Mouse (Mus musculus): ENCODE results near the gene Gm8332. TPM values are rescaled to one million over a fixed set of nuclear protein-coding genes. Genes with fewer than 3 reads are reported as not detected.

Gene Gm8332
- not detected for total RNA-seq (2023)

GRCm38 (mm10) chr12:88250000-88250399, at the start of gene Gm8332:
Gene Gm8332, minus strand, starts transcription at chr12:88250100.

GRCm38 (mm10) chr12:88274400-88274799, 24.5 kb upstream of the Gm8332 start, which contains the start of gene Gm5662:
Gene Gm5662, minus strand, starts transcription at chr12:88274500.

Other genes with a start within 250 kb of the Gm8332 start
- not detected for gene Gm2075, start 238.3 kb downstream of the Gm8332 start, total RNA-seq (2023)
- gene Gm6803, start 231.3 kb downstream of the Gm8332 start, total RNA-seq (2023) = not detected
- gene Gm2056, start 223.1 kb downstream of the Gm8332 start, total RNA-seq (2023) = not detected
- gene Gm16368, start 166.4 kb downstream of the Gm8332 start, total RNA-seq (2023) = not detected
- not detected for gene Gm10436, start 68.0 kb downstream of the Gm8332 start, total RNA-seq (2023)
- gene Gm5662, start 24.4 kb upstream of the Gm8332 start, total RNA-seq (2023) = not detected
- gene Gm5039, start 73.9 kb upstream of the Gm8332 start, total RNA-seq (2023) = not detected
- 10 to 100 TPM; 16.9 to 17.3 TPM for gene Adck1, start 110.5 kb upstream of the Gm8332 start, total RNA-seq (2023)

Data from B cell, adult 67 days (primary cell).